Mouse (Mus musculus): ENCODE measurements around the gene Pde6b.

The Pde6b gene

DNA sequence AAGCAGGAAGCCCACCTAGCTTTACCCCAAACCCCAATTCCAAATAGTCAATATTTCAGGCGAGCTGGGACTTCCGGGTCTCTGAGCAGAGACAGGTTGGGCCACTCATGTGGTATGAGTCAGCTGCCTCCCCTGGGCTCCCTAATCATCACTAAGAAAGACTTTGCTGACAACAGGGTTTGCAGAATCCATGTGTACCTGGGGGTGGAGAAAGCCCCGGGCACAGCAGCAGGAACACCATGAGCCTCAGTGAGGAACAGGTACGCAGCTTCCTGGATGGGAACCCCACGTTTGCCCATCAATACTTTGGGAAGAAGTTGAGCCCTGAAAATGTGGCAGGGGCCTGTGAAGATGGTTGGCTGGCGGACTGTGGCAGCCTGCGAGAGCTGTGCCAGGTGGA, at the start of gene Pde6b:
Gene Pde6b, plus strand, starts transcription at position 191 of the 400 bp plus-strand sequence.
- no peak for DNase-seq (ENCODE audit: low spot score)

- DNase-seq (ENCODE audit: low spot score), result no peak
Measured at GRCm38 (mm10) chr5:108343680-108344170, 44.5 kb upstream of the Pde6b start.

DNA sequence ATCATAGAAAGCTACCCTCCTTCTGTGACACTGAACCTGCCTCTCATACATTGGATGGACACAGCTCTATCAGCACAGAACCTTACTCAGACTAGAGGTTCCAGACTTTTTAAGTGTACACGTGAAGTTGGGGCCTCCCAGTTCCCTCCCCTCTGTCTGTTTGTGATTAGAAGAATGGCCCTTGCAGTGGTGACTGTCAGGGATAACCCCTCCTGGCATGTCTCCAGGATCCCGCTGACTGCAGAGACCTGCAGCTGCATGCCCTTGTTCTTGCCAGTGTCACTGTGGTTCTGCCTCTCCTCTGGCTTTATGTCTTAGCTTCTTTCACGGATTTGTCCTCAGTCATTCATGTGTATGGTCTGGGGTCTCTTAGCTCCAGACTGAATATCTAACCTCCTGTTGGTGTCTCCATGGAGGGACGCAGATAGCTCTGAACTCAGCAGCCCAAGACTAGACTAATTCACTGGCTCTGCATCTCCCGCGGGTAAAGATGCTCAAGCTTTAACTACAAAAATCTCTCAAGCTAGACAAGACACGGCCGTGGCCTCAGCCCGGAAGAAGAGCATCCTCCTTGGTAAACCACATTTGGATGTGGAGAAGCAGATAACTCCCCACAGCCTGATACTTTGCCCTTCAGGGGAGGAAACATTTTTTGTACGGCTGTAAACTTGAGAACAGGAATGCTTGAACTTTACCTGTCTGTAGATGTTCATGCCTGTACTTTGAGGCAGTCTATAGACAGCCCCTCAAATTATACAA, 42.7 kb upstream of the Pde6b start:
- DNase-seq (ENCODE audit: low spot score), result no peak

GRCm38 (mm10) chr5:108347843-108348242, 40.3 kb upstream of the Pde6b start:
- no peak for DNase-seq (ENCODE audit: low spot score)

DNA sequence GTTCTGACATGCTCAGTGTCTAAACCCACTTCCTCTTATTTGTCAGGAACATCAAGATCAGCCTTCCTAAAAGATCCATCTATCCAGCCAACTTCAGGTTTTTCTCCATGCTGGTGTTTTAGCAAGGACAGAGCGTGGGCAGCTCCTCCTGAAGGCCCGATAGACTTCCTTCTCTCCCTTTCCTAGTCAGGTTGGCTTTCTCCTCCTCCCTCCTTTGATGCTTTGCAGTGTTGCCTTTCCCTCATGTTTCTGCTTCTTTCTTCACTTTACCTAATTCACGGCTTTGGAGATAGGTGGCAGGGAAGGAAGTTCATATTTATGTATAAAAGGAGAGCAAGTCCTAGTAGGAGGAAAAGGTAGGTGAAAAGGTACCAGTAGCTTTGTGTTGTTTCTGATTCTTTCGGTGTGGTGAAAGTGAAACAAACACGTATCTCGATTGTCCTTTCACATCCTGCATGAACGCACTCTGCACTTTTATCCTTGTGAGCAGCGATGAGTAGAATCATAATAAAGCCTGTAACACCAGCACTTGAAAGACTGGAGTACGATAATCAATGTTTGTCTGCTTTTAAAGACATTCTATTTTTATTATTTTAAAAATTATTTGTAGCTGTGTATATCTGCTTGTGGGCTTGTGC, 38.6 kb upstream of the Pde6b start:
- no peak for DNase-seq (ENCODE audit: low spot score)

GRCm38 (mm10) chr5:108354056-108354455, 34.1 kb upstream of the Pde6b start:
- DNase-seq (ENCODE audit: low spot score), result no peak

GRCm38 (mm10) chr5:108357862-108358261, 30.3 kb upstream of the Pde6b start:
- DNase-seq (ENCODE audit: low spot score), result no peak

- DNase-seq (ENCODE audit: low spot score), result no peak
Measured at GRCm38 (mm10) chr5:108359491-108359890, 28.7 kb upstream of the Pde6b start.

DNA sequence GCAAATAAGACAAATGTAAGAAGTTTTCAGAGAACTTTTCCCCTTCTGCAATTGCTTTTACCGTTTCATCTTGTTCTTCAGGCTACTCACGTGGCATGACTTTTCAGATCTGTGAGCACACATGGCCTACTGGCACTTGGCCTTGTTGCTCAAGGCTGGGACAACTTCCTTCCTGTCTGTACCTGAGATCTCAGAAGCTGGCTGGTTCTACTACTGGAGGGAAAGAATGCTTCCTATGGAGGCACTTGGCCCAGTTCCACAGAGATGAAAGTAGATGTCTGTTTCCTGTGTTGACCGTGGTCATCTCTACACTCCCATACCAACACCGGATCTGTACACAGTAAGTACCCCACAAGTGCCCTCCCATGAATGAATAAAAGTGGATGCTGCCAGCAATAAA, 28.0 kb upstream of the Pde6b start:
- no peak for DNase-seq (ENCODE audit: low spot score)

DNA sequence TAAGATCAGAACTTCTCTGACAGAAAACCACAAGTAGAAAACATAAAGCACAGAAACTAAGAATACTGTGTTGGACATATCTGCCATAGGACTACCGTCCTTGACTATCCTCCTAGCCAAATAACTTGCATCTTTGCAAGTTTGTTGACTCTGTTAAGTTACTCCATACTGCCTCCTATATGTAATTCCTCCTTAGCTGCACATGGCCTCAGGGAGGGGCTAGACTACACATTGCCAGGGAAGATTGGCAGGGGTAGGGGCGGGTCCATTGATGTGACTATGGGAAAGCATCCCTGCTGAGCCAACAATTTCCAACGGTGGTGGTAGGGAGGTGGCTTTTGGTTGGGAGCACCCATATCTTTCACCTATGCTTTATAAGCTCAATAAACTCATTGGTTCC, 25.9 kb upstream of the Pde6b start:
- DNase-seq (ENCODE audit: low spot score), result no peak

DNA sequence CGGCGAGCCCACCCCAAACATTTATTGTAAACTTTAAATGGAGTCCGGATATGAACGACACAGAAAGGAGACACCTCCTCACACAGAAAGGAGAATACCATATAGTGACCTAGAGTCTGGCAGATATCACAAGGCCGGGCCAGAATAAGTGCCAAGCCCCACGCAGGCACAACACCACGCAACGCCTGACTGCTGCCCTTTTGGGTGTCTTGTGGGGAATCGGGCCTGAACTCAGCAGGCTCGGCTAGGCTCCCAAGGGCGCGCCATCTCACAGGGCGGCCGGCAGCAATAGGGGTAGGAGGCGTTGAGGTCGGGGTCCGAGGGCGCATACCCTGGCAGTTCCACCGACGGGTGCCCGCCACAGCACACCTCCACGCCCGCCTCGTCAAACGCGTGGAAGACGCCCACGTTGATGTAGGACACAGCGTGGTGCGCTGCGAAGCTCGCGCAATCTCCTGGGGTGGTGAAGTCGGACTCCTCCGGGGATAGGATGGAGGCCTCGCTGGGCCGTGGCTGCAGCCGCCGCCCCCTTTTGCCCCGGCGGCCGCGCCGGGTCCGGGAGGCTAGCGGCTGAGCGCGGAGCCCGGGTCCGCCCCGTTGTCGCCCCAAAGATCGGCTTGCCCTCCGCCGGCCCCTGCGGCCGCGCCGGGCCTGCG, 21.7 kb upstream of the Pde6b start:
- DNase-seq (ENCODE audit: low spot score), result no peak

DNA sequence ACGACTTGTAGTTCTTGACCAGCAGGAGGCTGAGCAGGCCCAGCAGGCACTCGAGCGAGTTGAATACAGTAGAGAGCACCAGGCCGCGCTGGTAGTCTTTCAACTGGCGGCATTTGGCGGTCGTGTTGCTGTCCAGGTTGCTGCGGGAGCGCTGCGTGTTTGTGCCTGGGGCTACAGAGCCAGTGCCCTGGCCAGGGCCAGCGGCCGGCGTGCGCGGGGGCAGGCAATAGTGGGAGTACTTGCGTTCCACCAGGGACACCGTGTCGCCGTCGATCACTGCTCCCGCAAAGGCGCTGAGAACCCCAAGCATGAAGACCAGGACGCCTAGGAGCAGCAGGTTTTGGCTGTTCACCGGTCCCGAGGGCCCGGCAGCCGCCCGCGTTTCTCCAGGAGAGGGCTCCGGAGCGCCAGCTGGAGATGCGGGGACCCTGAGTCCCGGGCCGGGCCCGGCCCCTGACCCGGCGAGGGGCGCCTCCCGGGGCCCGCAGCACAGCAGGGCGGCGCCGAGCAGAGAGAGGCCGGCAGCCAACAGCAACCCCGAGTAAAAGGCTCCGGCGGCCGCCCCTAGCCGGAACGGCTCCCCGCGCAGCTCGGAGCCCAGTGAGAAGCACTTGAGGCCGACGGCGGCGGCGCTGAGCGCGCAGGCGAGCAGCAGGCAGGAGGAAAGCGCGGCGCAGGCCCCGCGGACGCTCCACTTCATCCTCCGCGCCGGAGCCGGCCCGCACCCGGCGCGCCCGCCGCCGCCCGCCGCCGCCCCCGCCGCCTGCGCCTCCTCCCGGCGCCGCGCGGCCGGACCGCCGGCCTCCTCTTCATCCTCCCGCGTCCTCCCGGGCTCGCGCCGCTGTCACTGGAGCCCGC, 21.0 kb upstream of the Pde6b start:
- DNase-seq (ENCODE audit: low spot score), result peak; percentile 42

DNA sequence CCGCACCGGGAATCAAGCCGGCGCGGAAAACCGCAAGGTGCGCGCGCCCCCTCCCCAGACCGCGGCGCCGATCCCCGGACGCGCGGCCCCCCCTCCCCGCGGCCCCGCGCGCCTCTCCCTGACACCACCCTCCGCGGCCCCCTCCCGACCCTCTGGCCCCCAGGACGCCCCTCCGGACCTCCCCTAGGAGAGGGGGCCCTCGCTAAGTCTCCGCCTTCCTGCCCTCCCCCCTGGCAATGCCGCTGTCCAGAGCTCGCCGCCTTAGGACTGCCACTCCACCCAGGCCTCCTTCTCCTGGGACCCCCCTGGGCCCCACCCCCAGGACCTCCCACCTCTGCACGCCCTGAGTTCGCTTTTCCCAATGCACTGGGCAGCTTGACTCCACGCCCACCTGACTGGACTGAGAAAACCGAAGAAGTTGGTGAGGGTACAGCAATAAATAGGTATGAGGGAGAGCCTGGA, 20.3 kb upstream of the Pde6b start, which contains the start of gene Gm42517:
Gene Gm42517, minus strand, starts transcription at position 52 of the 462 bp plus-strand sequence.
- peak; percentile 10 for DNase-seq (ENCODE audit: low spot score)

- no peak for DNase-seq (ENCODE audit: low spot score)
Measured at GRCm38 (mm10) chr5:108368446-108368845, 19.7 kb upstream of the Pde6b start.

DNA sequence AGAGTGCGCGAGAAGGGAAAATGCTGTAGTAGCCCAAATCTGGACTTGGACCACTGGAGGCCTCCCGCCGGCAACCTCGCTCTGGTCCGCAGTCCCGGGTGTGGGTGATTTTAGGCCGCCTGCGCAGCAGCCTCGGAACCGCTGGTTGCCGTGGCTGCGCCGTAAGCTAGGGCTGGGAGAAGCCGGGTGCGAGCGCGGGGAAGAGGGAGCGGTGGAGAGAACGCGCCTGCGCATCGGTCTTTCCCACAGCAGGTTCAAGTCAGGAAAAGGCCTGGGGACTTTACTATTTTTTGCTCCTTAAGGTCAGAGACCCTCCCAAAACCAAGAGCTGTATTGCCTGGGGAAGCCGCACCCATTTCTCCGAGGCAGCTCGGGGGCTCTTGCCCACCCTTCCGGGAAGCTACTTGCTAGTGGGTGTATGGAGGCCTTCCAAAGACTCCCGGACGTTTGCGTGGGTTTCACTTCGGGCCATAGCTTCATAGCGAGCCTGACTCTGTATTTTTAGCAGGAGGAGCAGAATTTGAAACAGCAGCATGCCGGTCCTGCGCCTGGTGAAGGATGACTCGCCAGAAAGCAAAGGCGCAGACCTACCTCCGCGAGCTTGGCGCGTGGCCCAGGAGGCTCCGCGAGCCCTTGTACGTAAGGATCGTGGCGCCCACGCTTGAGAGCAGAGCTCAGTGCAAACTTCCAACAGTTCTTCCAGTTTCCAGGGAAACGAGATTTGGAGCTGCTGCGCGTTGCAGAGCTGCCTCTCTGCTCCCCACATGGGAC, 19.2 kb upstream of the Pde6b start:
- peak; percentile 51 for DNase-seq (ENCODE audit: low spot score)

DNA sequence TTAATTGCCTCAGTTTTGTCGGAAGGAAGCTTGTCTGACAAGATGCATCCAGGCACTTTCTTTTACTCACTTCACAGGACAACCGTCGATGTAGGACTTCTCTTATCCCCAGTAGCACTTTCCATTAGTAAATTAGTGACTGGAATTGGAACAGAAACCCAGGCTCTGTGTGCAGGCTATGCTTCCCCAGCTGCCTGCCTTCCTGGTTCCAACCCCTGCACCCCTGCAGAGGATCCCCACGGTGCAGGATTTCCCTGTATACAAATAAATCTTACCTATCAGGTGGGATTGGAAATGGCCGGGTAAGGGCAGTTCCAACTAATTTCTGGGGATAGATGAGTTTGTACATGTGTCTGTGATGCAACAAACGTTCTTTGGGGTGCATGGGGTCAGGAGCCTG, 18.2 kb upstream of the Pde6b start:
- DNase-seq (ENCODE audit: low spot score), result no peak

GRCm38 (mm10) chr5:108374079-108374478, 14.1 kb upstream of the Pde6b start:
- no peak for DNase-seq (ENCODE audit: low spot score)

DNA sequence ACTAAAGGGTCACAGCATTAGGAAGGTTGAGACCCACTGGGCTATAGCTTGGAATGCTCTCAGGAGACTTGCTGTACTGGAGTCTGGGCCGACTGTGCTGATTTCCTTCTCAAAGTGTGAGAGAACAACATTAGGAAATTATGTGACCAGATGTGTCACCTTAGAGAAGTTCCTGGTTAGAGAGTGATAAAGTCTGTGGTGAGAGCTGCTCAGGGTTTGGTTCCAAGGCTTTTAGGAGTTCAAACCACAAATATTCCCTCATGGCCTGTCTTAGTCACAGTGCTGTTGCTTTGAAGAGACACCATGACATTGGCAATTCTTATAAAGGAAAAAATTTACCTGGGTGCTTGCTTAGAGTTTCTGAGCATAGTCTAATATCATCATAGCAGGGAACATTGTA, 12.1 kb upstream of the Pde6b start:
- no peak for DNase-seq (ENCODE audit: low spot score)

- DNase-seq (ENCODE audit: low spot score), result no peak
Measured at GRCm38 (mm10) chr5:108378346-108378745, 9.8 kb upstream of the Pde6b start.

DNA sequence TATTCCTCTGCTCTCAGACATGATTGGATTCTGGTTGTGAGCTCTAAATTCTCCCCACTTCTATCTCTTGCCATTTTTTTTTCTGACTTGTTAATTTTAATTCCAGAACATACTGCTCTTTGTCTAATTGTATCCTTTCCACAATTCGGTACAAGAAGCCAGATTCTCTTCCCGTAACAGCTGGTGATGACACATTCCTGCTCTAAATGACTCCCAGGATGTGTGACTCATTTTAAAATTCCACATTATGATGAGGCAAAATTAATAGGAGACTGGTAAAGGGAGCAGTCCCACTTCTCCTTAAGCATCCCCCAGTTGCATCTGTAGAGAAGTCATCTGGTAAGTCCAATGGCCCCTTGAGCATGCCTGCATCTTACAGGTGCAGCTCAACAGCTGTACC, 2.6 kb upstream of the Pde6b start:
- no peak for DNase-seq (ENCODE audit: low spot score)

DNA sequence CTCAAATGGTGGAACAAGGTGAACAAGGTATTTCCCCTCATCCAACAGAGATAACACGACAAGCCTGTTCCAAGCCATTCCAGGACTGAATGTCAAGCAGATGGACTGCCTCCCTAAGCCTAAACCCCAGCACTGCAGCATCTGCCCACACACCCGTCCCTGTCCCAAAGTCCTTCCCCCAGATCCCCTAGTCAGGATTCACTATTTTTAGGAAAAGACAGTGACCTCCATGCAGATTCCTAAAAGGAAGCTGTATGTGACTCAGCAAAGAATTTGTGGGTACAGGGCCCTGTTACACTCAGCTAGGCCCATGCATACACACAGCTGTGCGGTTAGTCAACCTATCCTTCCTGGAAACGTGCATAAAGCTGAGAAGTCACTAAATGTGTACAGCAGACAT, 1.7 kb upstream of the Pde6b start:
- DNase-seq (ENCODE audit: low spot score), result no peak

All from ovary, postnatal 36 days (tissue).